Mouse (Mus musculus) A20 (cell line): ENCODE results near the gene Mlh3.
"Not testable (repeated sequence)": the region's sequence is repeated elsewhere in the genome, so short reads cannot be mapped to it uniquely, and the experiment has no call there.

Experiments used
- DNase-seq: peaks from one replicate; pipeline ENCODE4 v3.0.0-alpha.2; 2011; ENCODE audit warnings: low read depth, low spot score

The Mlh3 gene

DNA sequence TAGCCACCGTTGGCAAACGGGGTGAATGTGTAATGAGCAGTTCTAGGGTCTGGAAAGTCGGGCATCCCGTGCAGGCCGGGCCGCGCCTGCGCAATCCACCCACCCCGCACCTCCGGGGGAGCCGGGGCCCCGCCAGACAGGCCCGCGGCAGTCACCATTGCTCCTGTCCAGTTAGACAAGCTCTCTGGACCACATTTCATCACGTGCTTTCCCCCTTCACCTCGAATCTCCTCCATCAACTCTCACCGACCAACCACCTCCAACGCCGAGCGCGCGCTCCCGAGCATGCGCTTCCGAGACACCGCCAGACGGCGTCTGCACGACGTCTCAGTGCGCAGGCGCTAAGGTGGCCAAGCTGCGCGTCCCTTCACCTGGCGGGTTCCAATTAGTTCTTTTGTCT is at the start of gene Mlh3:
Mlh3 (minus strand) TSS at position 281 of the 400 bp plus-strand sequence.
- peak; percentile 94 for DNase-seq

DNA sequence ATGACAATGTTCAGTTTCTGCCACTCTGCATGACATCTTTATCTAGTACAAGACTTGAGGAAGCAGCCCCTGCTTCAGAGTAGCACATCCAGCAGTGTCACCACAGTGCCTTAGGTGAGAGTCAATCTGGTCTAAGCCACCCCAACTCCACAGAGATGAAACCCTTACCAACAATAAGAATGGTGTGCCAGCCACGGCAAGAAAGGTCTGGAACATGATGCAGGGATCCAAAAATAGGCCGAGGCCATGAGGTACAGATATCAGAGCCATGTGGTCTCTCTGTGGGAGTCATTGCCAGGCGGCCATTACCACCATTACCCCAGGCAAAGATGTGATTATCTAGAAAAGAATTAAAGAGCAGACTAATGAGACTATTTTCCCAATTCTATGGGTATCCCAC is 38.3 kb upstream of the Mlh3 start:
- no peak for DNase-seq

DNA sequence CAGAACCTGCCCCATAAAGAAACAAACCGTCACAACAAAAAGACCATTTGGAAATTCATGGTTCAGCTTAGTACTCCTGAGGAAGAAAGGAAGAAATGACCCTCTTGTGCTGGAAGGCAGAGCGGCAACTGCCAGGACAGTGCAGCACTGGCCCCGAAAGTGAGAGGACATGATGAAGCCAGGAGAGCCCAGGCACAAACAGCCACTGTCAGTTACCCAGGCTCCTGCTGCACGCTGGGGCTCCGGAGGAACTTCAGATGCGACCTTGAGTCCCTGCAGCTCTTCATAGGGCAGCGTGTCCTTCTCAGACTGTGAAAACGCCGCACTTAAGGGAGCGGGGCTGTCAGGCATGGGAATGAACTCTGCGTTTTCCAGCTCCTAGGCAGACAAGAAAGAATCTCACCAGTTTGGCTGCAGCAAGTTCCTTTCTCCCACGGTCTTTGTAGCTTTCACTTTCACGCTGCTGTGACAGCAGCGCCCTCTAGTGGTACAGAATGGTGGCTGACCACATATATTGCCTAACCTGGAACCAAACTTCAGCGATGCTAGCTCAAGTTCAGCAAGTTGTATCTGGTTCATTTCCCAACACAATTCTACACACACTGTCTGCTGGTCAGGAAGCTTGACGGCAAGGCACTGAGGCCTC is 35.0 kb upstream of the Mlh3 start:
- DNase-seq = peak; percentile 89

- peak; percentile 79 for DNase-seq
These were observed 34.3 kb upstream of the Mlh3 start for GRCm38 (mm10) chr12:85304725-85305124.

GRCm38 (mm10) chr12:85303256-85303655 is 32.9 kb upstream of the Mlh3 start:
- DNase-seq = no peak

GRCm38 (mm10) chr12:85298835-85299180 is 28.4 kb upstream of the Mlh3 start:
- DNase-seq = no peak

GRCm38 (mm10) chr12:85298127-85298834 is 27.9 kb upstream of the Mlh3 start:
- DNase-seq = no peak

DNA sequence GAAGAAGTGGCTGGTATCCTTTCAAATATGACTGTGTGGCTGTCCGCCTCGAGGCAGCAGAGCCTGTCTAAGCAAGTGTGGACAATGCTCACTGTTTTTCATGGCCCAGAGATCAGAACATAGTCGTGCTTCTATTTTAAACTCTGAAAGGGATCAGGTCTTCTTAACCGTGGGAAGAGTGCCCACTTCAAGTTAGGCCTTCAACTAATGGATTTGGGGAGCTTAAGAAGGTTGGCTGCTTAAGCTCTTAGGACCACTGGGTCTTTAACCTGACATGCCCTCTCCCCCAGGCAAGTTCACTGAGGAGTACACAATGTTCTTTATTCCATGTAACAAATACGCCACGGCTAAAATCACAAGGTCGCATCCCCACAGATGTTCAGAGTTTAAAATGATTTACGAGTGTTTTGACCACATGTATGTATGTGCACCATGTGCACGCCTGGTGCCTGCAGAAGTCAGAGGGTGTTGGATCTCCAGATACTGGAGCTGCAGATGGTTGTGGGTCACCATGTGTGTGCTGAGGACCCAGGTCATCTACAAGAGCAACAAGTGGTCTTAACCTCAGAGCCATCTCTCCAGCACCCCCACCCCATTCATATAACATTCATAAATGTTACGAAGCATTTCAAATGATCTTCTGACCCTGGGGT is 27.1 kb upstream of the Mlh3 start:
- no peak for DNase-seq

DNA sequence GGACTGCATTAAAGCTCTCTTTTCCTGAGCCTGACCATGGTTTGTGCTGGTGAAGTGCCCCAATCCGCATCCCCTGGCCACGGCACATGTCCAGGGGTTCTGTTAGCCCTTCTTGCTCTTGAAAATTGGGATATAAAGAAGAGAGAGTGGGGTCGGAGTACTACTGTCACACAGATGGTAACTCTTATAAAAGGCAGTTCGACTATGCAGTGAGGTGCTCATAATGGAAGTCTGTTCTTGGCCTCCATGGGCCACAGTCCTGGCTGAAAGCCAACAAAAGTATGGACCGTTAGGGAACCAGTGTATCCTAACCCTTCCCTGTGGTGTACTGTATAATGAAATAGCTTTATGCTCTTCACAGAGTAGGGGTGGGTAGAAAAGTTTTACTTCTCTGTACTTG is 26.5 kb upstream of the Mlh3 start:
- no peak for DNase-seq

GRCm38 (mm10) chr12:85295506-85295905 is 25.1 kb upstream of the Mlh3 start:
- no peak for DNase-seq

DNA sequence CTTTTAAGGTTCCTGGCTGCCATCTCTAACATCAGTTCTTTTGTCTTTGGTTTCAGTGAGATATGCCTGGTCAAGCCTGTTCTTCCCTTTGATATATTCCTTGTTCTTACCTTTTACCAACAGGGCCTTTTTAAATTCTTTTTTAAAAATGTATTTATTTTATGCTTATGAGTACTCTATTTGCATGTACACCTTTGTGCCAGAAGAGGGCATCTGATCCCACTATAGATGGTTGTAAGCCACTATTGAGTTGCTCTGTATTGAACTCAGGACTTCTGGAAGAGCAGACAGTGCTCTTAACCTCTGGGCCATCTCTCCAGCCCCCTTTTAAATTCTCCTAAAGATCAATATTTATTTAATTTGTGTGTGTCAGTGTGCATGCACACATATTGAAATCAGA is 22.5 kb upstream of the Mlh3 start:
- peak; percentile 49 for DNase-seq

DNA sequence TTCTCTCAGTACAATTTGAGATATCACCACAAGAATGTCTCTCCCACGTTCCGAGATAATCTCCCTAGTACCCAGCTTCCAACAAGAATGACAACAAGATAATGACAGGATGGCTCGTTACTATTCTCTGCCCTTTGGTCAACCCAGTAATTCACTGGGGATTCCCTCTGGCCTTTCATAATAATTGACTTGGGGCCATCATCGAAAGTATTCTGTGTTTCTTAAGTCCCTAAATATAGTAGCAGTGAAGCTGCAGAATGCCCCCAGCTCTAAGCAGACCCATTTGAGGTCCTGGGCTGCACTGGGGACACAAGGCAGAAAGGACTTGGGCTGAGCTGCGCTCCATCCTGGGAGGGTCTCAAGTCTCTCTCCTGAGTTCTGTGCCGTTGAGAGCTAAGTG is 21.9 kb upstream of the Mlh3 start:
- DNase-seq = no peak

DNA sequence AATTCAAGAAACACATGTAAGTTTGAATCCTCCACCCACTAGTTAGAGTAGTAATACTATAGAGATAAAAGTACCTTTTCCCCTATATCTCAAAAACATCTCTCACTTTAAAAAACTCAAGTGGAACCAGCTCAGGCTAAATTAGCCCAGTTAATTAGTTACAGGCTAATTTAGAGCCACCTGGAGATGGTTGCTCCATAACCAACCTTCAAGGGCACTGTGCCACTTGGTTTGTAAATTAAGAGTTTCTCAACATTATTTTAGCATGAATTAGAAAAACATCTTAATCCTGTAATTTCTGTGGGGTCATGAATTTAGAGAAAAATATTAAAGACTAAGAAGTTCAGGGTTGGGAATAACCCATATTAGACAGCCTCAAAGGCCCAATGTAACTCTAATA is 21.1 kb upstream of the Mlh3 start:
- no peak for DNase-seq

- DNase-seq = no peak
These were observed 20.2 kb upstream of the Mlh3 start for GRCm38 (mm10) chr12:85290633-85291032.

- no peak for DNase-seq
These were observed 19.0 kb upstream of the Mlh3 start for GRCm38 (mm10) chr12:85289157-85290000.

- peak; percentile 98 for DNase-seq
These were observed 18.2 kb upstream of the Mlh3 start, which contains the start of gene Zc2hc1c for GRCm38 (mm10) chr12:85288486-85289156. Gene Zc2hc1c, plus strand, starts transcription at chr12:85288591.

DNA sequence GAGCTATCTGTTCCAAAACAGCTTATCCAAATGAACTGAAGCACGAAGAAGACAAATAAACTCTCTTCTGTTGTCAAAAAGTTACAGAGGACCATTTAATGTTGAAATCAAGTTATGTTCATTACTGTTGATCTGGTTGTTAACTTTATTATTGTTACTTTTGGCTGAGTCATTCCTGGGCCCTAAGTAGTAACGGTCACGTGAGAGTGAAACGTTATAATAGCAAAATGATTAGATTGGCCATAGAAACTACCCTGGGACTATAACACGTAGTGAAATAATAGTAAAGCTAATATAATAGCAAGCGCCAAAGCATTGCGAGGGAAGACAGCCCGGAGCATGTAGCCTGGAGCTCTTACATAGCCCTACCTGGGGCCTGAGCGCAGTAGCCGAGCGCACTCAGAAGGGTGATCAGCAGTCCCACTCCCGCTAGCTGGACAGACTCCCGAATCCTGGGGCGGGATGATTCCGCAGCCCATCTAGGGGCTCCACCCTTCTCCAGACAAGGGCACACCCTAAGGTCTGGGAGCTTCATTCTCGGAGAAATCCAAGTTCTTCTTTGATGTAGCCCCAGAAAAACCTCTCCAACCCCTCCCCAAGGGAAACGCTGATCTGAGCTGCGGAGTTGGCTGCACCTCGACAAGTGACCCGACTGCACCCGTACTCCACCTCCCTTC is 17.5 kb upstream of the Mlh3 start, which contains the start of gene Acyp1:
Acyp1 (minus strand) TSS at position 630 of the 677 bp plus-strand sequence.
- peak; percentile 85 for DNase-seq

DNA sequence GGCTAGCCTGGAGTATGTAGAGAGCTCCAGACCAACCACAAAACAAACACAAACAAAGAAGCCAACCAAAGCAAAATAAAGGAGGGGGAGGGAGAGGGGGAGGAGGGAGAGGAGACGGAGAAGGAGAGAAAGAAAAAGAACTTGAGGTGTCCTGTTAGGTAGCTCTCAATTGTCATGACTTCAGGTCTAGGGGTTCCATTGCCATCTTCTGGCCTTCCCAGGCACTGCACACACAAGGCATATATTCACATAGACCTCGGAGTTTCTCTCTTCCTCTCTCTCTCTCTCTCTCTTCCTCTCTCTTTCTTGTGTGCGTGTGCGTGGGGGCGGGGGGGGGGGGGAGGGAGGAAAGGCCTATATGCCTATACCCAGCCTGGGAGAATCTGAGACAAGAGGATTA is 16.5 kb upstream of the Mlh3 start:
- peak; percentile 82 for DNase-seq

- no peak for DNase-seq
These were observed 14.6 kb upstream of the Mlh3 start for GRCm38 (mm10) chr12:85284996-85285395.

GRCm38 (mm10) chr12:85284331-85284730 is 13.9 kb upstream of the Mlh3 start:
- peak; percentile 51 for DNase-seq

GRCm38 (mm10) chr12:85281756-85282155 is 11.4 kb upstream of the Mlh3 start:
- not testable (repeated sequence) for DNase-seq
